14 mouse cellular contexts compared by ENCODE assay signal in the genomic region with DNA sequence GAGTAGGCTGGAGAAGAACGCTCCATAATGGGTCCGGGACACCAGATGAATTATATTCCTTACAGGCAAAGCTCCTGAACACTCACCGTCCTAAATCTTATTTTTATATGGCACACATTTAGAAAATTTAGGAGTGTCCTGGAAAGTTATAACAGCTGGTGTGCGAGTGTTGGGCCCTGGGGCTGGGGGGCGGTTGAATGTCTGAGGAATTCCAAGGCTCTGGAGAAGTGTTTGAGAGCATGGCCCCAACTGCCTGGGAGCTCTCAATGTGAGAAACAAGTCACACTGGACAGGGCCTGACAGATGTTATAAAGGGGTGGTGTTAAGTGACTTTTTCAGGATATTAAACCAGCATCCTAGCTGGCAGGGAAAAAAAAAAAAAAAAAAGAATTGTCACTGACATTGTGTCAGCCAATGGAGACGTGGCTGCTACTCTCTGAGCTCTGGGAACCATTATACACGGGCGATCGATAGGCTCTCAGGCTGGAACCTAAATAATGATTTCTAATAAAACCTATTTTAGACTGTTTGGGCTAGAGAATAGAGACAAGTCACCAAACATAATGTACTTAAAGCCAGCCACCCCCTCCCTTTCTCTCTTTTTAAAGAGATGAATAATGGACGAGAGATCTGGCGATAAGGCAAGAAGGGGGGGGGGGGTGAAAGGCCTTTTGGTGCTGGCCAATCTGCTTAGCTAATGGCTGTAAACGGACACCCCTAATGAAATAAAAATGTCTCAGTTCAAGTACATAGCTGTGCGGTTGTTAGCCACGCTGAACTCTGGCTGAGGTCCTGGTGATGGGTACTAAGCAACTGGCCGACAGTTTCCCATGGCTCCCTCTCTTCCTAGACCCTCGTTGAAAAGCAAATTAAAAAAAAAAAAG.
A peak's percentile ranks its signal among the peaks of the same experiment; 100 is the strongest.
DNase-seq lines count a peak whose midpoint lies in the region; ATAC-seq and TF ChIP-seq lines count a peak whose summit lies in the region.
"Had no signal": no experiment of that assay in that cellular context is flagged by ENCODE, and none has a peak within 500 bp of the region (broad histone marks: within the 10 kb centered on the region; RNA-seq: fewer than 3 reads in every experiment).

No protein-coding gene starts in this region.

- intact Hi-C loops in heart, postnatal 10 days (cut with DNase I): no loop called here

- H3K4me2 ChIP-seq in forebrain, postnatal 0 days (ENCODE audit: low read depth): peak overlapping the region; percentile 3; the same call in 1 of the 2 replicates

- no peaks in the 10 kb centered on the region for H3K27me3 ChIP-seq in forebrain, postnatal 0 days (ENCODE audit: insufficient read depth, low read length)
- no peaks in the 10 kb centered on the region for H3K27me3 ChIP-seq in midbrain, embryonic 10.5 days (ENCODE audit: low read depth, poor library complexity, severe bottlenecking)
- H3K27me3 ChIP-seq: heart, embryonic 12.5 days had no signal

- no peak overlapping the region for H3K4me3 ChIP-seq in forebrain, postnatal 0 days (ENCODE audit: low read depth, low read length)
- H3K4me3 ChIP-seq in midbrain, embryonic 10.5 days: peak overlapping the region; percentile 9; the same call in 1 of the 2 replicates
- H3K4me3 ChIP-seq: heart, embryonic 12.5 days; layer of hippocampus, adult 2 months had no signal

- peak; percentile 53; the same call in 1 of the 2 replicates for ATAC-seq in forebrain, postnatal 0 days

- no peaks in the 10 kb centered on the region for H3K4me1 ChIP-seq in forebrain, postnatal 0 days (ENCODE audit: insufficient read depth)
- H3K4me1 ChIP-seq in midbrain, embryonic 10.5 days: peaks cover 14% of the 10 kb centered on the region
- H3K4me1 ChIP-seq: heart, embryonic 12.5 days had no signal

- H3K36me3 ChIP-seq in forebrain, postnatal 0 days (ENCODE audit: insufficient read depth): no peaks in the 10 kb centered on the region
- no peaks in the 10 kb centered on the region for H3K36me3 ChIP-seq in midbrain, embryonic 10.5 days
- H3K36me3 ChIP-seq: heart, embryonic 12.5 days had no signal

- TF ChIP-seq CTCF in forebrain, postnatal 0 days (IDR thresholded peaks at IDR 0.05; ENCODE audit: low read depth): no peak

- peak; percentile 2 for DNase-seq in gastrocnemius, adult 18-20 months (ENCODE audit: low spot score)
- DNase-seq in gastrocnemius, postnatal 10 days: no peak
- DNase-seq in embryo, embryonic 10.5 days (ENCODE audit: low spot score): peak; percentile 49
- no peak for DNase-seq in forebrain, postnatal 0 days
- DNase-seq in midbrain, embryonic 10.5 days (ENCODE audit: low spot score): no peak
- DNase-seq in right cerebral cortex, postnatal 10 days (ENCODE audit: low spot score in 2 of 2): no peak
- DNase-seq in heart, postnatal 10 days: no peak
- DNase-seq in yolk sac, embryonic 10.5 days (ENCODE audit: low spot score): no peak
- DNase-seq: adrenal gland, postnatal 25 days; cerebellum, postnatal 36 days; lung, adult 2 months had no signal

- H3K27ac ChIP-seq in forebrain, postnatal 0 days (ENCODE audit: low read depth, low read length): no peak overlapping the region
- H3K27ac ChIP-seq in midbrain, embryonic 10.5 days (replicated peaks): no peak overlapping the region
- H3K27ac ChIP-seq: layer of hippocampus, adult 2 months; stomach, postnatal 0 days had no signal

- 37% methylated on average over 16 of the region's 16 CpGs for WGBS in forebrain, postnatal 0 days
- WGBS in midbrain, embryonic 10.5 days: 71% methylated on average over 16 of the region's 16 CpGs

- H3K9me3 ChIP-seq in forebrain, postnatal 0 days (ENCODE audit: low read length): no peaks in the 10 kb centered on the region
- no peaks in the 10 kb centered on the region for H3K9me3 ChIP-seq in midbrain, embryonic 10.5 days (replicated peaks)
- H3K9me3 ChIP-seq: heart, embryonic 12.5 days had no signal

- H3K9ac ChIP-seq in forebrain, postnatal 0 days: no peak overlapping the region
- H3K9ac ChIP-seq: heart, embryonic 12.5 days had no signal

Comparison
In these comparisons a context has a peak if more than half of its experiments do, and no peak if none do; other contexts are left out.
1. DNase-seq: peak in gastrocnemius, adult 18-20 months (single experiment) and embryo, embryonic 10.5 days (single experiment); none in gastrocnemius, postnatal 10 days (single experiment), forebrain, postnatal 0 days (single experiment), midbrain, embryonic 10.5 days (single experiment), right cerebral cortex, postnatal 10 days (0 of 2), heart, postnatal 10 days (0 of 2) and yolk sac, embryonic 10.5 days (single experiment).